Mouse (Mus musculus): ENCODE data around the gene Lsmem1.
"Not testable (repeated sequence)": the region's sequence is repeated elsewhere in the genome, so short reads cannot be mapped to it uniquely, and the experiment has no call there.

The Lsmem1 gene

DNA sequence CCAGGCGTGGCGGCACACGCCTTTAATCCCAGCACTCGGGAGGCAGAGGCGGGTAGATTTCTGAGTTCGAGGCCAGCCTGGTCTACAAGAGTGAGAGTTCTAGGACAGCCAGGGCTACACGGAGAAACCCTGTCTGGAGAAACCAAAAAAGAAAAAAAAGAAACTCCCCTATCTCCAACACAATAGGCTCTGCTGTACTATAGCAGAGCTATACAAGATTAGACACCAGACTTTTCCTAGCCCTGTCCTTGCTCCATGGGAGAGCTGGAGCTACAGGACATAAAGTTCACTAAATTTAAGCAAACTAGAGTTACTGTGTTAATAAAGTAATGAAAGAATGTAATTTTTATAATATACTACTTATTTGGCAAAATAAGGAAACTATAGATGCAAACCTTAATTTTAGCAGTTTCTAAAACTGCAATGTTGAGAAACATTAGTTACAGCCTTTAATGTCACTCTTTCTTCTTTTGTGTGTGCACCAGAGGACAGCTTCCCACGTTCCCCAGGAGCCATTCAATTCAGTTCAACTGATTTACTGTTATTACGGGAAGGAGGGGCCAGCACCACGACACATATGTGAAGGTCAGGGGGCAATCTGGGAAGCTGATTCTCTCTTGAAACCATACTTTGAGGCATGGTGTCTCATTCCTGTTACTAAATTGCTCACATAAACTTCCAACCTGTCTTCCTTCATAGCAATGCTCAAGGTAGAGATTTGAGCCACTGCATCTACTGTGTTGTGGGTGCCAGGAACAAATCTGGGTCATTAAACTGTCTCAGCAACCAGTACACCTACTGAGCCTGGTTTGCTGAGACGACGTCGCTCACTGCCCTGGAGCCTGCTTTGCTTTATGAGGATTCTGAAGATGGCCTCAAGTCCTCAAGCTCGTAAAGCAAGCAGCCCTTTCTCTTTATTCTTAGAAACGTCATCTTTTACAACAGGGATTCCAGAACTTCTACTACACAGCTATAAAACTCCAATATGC lies 15.9 kb upstream of the Lsmem1 start:
- DNase-seq (ENCODE audit: extremely low read depth, low read depth) = no peak

DNA sequence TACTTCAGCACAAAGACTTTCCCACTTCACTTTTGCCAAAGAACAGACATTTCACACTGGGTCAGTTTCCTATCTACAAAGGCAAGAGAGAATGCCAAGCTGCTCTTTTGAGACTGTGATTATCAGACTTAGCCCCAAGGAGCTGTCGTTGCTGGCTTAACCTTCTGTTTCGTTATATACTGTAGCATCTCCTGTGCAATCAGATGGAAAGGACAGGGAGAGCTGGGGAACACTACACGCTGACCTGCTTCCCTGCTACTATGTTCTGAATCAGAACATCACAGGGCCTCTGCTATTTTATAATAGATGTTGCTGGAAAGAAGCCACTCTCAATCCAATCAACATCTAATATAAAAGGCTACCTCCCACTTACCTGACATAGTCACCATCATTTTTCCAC lies 9.8 kb upstream of the Lsmem1 start:
- no peak for DNase-seq (ENCODE audit: extremely low read depth, low read depth)

DNA sequence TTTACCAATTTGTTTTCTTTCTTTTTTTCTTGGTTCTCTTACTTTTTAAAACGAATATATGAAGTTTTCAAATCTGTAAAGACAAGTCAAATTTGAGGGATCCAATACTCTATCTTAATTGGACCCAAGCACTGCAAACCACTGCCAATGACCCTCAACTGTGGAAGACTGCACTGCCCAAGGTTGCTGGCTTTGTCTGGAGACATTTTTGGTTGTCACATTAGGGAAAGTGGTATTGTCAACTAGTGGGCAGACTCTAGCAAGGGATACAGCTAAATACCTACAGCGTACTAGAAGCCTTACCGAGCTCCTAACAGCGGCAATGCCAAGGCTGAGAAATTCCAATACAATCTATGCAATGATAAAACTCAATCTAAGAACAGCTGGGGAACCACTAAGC lies 8.6 kb upstream of the Lsmem1 start:
- no peak for DNase-seq (ENCODE audit: extremely low read depth, low read depth)

DNA sequence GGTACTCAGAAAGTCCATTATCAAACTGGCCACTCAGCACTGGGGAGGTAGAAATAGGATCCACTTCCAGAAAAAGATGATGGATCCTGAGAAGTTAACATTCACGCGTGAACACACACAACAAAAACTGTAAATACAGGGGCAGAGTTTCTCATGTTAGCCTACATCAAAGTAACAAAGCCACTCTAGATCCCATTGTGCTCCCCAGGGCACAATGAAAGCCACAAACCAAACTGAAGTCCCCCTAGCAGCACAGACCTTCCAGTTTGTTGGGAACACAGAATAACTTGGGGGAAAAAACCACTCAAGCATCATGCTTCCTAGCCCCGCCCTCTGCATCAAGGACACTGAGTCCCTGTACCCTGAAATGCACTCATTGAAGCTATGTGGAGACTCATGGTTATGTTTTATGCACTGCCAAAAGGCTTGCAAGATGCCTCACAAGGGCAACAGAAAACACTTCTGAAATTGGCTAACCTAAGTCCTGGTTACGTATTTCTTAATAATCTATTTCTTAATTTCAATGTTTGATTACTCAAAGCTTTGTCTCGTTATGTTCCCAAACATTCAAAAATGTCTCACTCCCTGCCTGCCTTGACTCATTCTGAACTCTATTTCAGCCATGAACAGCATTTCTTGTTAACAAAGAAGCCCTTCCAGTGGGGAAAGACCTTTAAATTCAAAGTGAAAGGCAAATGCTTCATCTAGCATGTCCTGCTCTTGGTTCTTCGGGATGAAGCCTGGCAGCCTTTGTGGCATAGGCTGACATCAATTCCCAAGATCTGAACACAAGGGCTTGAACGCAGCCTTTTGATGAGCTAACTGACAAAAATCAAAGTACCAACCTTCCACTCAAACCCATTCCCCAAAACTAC lies 3.1 kb upstream of the Lsmem1 start:
- DNase-seq (ENCODE audit: extremely low read depth, low read depth) = no peak

DNA sequence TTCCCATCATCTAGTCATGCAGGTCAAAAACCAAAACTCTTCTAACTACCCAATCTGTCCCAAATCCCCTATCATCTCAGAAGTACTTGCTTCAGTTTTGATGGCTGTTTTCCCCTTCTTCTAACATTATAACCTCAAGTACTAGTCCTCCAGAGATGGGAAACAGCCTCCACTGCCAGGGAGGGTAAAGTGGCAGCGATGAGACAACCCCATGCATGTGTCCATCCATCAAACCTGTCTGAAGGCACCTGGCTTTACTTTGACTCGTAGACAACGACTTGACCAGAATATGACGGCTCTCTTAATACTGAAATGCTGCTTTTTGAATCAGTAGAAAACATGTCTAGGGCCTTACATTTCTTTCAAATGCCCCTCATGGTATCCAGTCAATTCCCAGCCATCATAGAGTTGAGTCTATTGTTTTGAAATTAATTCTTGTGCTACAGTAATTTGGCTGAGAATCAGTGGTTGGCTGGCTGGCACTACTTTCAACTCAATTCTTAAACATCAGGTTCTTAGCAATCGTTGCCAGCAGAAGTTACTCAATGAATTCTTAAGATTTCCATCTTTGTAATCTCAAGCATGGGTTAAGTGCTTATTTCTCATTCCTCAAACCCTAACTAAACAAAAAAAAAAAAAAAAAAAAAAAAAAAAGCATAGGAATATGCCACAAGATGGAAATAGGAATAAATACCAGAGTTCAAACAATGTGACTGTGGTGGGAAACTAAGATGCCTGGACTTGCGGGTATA lies 1.4 kb upstream of the Lsmem1 start:
- DNase-seq (ENCODE audit: extremely low read depth, low read depth) = no peak

DNA sequence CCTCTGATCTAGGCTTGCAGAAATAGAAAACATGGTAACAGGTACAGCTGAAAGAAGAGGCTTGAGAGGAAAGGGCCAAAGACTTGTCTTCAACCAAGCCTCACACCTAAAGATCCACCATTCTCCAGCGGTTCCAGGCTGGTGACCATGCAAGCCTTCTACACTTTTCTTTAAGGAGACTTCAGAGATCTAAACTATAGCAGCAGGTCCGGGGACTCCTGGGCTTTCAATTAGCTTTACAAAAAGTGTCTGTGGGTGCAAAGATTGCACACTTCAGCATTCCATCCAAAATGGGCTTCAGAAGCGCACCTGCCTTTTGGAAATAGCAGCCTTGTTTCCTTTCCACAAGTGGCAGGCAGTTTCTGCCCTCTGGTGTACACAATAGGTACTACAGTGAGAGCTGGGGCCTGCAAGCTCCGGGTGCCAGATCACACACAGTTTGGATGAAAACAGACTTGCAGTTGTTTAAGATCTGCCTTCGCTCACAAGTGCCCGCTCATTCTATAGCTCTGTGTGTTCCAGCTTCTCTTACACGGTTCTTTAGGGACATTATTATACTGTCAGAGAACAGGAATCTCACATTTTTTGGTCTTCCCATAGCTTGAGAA lies 609 bp upstream of the Lsmem1 start:
- DNase-seq (ENCODE audit: extremely low read depth, low read depth) = no peak

DNA sequence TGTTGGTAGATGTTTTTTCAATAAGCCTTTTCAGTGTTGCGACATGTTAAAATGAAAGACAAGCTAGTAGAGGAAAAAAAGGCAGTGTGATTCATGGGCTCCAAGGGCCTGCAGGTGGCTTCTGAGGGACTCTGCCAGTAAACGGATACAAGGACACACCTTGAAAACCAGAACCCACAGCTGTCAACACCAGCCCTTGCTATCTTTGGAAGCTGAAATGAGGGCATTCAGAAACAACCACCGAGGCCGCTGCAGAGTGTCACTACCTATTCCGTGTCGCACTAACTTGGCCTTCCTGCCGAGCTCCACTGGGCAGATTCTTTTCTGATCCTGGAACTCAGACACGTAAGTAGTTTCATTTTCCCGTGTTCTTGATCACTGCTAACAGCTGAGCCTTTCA lies 863 bp downstream of the Lsmem1 start:
- DNase-seq (ENCODE audit: extremely low read depth, low read depth) = no peak

DNA sequence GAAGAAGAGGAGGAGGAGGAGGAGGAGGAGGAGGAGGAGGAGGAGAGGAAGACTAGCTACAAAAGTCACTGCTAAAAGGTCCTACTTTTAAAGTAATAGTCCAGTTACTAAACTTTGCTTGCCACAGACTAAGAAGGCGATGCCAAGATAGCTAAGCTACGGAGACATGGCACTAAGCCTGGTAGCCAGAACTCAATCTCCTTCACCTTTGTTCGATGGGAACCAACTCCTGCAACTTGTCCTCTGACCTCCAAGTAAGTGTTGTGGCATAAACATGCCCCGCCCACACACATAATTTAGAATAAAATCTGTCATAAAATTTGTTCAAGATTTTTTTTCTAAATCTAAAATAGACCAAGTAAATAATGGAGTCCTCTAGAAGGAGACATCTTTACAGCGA lies 1.3 kb downstream of the Lsmem1 start:
- DNase-seq (ENCODE audit: extremely low read depth, low read depth) = no peak

DNA sequence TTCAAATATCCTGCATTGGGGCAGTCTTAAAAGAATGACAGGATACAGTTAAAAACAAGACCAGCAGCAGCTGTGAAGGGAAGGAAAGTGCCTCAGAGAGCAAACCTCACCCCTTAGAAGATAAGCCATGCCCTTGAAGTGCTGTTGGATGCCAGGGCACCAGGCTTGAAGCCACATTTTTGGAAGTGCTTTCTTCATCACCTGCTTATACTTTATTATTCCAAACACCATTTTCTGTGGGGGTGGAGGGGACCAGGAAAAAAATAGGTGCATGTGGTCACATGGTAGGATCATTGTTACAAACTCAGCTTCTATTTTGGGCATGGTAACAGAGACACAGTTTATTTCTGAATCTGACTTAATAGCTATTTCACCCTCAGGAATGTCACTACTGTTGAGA lies 1.8 kb downstream of the Lsmem1 start:
- no peak for DNase-seq (ENCODE audit: extremely low read depth, low read depth)

DNA sequence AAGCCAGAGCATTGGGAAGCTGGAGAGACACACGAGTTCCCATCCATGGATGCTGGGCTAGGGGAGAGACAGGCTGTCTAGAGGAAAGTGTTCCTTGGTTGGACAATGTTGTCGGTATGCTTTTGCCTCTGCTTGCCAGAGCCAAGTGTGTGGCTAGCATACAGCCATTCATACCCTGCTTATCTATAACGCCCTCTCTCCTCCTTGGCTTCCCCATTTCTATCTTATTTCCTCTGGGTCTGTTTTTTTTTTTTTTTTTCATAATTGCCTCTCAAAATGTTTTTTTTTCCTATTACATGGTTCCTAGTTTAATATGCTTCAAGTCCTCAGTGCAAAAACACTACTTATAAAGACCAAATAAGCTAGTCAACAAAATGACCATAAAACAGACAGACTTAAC lies 13.8 kb downstream of the Lsmem1 start:
- peak; percentile 84 for DNase-seq (ENCODE audit: extremely low read depth, low read depth)

DNA sequence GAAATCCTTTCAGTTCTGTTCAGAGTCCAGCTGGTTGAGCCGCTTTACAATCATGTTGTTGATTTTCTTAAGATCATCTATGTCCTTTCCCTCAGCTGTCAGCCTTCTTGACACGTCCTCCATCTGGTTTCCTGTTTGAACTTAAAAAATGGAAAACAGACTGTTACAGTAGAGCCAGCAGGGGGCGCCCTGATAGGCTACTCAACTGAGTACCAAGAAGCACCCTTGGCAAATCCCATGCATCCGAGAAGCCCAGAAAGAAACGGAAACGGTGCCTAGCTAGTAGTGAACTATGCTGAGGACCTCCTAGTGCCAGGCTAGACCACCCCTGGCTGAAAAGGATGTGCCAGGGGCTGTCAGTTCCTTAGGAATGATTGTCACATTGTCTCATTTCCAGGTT lies 22.2 kb downstream of the Lsmem1 start:
- peak; percentile 43 for DNase-seq (ENCODE audit: extremely low read depth, low read depth)

DNA sequence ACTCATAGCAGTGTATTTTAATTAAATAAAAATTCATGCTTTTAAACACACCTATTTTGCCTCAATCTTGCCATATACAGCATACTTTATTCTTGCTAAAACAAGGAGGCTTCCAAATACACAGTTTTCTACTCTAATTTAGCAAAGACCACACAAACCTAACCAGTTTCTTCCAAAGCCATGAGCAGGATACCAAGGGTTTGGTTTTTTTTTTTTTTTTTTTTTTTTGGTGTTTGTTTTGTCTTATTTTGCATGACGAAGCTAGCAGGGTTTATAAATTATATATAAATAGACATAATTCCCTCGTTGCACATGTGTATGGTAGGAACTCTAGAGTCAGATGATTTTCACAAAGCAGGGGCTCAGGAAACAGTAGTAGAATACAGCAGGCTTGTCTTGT lies 23.1 kb downstream of the Lsmem1 start:
- no peak for DNase-seq (ENCODE audit: extremely low read depth, low read depth)

DNA sequence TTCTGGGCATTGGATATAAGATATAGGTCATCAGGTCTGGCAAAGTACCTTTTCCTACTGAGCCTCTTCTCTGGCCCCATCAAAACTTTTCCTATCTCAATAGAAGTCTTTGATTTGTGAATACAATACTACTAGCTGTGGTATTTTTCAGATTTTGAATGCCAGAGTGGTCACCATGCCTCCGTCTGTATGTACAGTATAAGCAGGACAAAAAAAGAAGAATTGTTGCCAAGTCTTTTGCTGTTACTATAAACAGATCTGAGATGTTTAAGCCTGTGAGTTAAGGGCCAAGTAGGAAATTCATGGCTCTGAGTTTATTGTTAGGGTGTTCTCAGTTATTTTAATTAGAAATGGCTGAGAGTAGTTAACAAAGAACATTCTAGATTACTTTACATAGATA lies 24.1 kb downstream of the Lsmem1 start:
- DNase-seq (ENCODE audit: extremely low read depth, low read depth) = not testable (repeated sequence)

DNA sequence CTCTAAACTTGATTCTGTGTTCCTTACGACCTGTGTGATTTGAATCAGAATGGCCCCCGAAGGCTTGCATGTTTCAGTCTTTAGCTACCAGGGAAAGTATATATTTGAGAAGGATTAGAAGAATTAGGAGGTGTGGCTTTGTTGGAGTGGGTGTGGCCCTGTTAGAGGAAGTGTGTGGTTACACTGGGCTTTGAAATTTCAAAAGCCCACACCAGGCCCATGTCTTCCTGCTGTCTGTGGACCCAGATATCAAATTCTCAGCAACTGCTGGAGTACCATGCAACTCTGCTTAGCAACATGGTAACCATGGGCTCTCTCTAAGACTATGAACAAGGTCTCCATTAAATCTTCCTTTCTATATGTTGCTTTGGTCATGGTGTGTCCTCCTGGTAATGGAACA lies 27.7 kb downstream of the Lsmem1 start:
- peak; percentile 72 for DNase-seq (ENCODE audit: extremely low read depth, low read depth)

DNA sequence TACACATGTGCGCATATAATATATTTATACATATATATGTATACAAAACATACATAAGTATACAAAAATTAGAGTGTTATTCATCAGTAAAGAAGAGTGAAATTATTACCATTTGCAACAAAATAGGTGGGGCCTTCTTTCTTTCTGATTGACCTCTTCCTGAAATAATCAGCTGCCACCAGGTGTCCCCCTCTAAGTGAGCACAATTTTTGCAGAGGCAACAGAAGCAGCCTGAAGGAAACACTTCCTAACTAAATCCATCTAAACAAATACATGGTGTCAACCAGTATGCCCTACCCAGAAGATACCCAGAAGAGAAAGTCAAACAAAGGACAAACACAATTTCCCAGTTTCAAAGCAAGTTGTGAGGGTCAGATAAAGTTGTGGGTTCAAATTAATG lies 29.6 kb downstream of the Lsmem1 start:
- DNase-seq (ENCODE audit: extremely low read depth, low read depth) = no peak

DNA sequence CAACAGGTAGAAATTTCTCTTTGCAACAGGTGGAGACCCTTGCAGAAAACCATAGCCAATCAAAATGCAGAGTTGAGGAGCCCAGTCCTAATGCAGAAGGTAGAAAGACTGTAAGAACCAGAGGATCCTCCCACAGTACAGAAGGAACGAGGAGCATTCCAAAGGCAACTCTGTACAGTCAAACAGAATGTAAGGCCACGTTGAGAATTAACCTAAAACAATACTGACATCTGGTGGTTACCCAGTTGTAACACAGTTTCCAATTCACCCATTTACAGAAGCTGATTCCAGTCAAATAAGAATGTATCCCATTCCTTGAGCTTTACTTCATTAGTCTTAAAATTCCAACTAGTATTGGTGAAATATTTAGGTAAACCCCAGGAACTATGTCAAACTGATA lies 34.7 kb downstream of the Lsmem1 start:
- DNase-seq (ENCODE audit: extremely low read depth, low read depth) = peak; percentile 33

DNA sequence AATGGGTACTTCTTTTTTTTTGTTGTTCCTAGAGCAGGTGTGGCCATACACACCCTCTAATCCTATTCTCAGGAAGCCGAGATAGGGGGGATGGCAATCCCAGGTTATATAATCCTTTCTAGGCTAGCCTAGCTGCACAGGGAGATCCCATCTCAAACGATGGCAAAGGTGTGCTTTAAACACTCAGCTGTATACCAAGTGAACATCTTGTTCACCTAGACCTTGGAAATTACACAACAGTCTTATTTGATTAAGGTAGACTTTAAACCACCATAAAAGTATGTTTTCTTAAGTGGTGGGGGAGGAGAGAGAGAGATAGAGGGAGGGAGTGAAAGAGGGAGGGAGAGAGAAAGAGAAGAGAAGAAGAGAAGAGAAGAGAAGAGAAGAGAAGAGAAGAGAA lies 38.5 kb downstream of the Lsmem1 start:
- DNase-seq (ENCODE audit: extremely low read depth, low read depth) = no peak

DNA sequence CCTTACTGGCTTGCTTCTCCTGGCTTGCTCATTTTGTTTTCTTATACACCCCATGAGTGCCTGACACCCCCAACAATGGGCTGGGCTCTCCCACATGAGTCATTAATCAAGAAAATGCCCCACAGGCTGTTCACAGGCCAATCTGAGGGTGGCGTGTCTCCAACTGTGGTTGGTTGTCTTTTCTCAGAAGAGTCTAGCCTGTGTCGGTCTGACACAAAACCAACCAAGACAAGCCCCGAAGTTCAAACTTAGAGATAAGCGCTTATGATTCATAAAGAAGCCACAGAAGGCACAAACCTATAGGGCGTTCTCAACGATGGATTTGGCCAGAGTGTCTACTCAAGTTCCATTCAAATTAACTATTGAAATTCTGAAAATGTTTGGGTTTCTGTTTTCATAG lies 45.1 kb downstream of the Lsmem1 start:
- DNase-seq (ENCODE audit: extremely low read depth, low read depth) = peak; percentile 39

DNA sequence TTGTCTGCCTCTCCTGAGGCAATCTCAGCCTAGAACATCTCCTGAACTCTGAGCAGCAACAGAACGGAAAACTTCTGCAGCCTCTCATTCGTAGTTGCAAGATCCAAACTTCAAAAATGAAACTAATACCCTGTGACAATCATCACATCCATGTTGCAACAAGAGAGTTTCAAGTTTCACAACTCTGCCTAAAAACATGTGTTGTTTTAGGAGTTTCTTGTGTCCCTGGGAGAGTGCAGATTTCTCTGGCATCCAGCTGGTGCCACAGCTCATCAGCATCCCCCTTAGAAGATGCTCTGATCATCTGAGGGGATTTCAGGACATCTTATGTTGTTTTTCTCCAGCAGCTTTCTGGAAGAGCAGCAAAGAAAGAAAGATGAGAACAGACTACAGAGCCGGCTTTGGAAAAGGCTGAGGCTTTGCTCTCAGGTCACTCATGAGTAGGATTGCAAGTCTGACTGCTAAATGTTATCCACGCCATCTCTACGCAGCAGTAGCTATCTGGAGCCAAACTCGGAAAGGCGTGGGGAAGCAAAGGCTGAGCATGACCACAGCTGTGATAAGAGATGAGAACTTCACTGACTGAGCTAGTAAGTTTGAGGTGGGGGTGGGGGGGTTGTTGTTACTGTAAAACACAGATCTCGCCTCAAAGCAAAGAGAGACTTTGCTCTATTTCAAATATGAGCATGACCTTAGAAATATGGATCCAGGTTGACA lies 46.8 kb downstream of the Lsmem1 start:
- no peak for DNase-seq (ENCODE audit: extremely low read depth, low read depth)

DNA sequence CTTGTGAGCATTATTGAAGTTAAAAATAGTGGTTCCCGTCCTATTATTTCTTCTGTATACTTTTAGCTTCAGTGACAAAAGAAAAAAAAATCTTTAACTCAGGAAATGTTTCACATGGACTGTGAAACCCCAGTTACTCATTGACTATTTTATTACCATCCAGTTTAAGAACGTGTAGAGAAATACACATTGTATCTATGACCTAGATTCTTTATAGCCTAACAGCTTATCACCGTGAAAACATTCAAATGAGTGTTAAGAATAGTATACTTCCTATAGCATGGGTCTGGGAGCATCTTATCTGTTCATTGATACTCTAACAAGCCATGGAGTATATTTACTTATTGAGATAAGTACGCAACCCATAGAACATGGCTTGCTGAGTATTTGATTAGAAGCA lies 52.0 kb downstream of the Lsmem1 start:
- DNase-seq (ENCODE audit: extremely low read depth, low read depth) = no peak

DNA sequence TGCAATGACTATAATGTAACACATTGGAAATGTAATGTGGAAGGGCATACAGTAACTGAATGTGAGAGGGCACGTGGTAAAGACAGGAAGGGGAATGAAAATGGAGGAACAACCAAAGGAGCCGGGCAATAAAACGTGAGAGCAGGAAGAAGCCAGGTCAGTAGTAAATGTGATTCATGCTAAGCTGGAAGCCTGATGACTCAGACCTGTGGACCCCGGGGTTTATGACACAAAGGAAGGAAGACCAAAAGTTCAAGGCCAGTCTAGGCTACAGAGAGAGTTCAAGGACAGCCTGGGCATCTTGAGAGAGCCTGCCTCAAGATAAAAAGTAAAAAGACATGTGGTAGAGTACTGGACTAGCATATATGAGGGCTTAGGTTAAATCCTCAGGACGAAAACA lies 52.8 kb downstream of the Lsmem1 start:
- DNase-seq (ENCODE audit: extremely low read depth, low read depth) = no peak
